Mouse (Mus musculus): ENCODE data around the gene Il4i1.

Gene Il4i1

GRCm38 (mm10) chr7:44815721-44816469 lies at the start of gene Il4i1, which contains the start of gene Nup62:
TSS of gene Il4i1 (plus strand) at chr7:44816387.
TSS of gene Nup62 (plus strand) at chr7:44816088.
- DNase-seq, result peak; percentile 99

GRCm38 (mm10) chr7:44768129-44768528 lies 48.1 kb upstream of the Il4i1 start:
- no peak for DNase-seq

GRCm38 (mm10) chr7:44770046-44770578 lies 46.1 kb upstream of the Il4i1 start:
- peak; percentile 37 for DNase-seq

DNA sequence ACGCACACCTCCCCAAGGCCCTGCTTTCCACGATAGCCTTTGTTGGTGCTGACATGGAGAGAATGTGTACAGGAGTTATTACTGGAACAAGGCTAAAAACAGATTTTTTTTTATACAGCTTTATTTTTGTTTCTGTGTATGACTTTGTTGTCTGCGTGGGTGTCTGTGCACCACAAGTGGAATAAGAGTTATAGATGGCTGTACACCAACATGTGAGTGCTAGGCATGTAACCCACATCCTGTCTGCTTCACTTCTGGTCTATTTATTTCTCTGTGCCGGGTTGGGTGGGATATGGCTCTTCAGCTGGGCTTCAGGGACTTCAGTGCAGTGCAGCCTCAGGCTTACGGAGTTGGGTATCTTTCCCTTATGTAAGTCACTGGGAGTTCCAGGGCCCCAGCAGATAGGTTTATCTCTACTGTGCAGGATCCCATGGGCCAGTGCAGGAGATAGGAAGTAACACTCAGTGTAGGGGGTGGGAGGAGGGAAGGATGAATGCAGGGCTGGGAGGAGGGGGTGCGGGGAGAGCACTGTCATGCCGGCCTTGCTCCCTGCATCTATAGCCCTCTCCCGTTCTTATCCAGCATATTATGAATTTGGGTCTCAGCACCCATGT lies 43.5 kb upstream of the Il4i1 start:
- no peak for DNase-seq

DNA sequence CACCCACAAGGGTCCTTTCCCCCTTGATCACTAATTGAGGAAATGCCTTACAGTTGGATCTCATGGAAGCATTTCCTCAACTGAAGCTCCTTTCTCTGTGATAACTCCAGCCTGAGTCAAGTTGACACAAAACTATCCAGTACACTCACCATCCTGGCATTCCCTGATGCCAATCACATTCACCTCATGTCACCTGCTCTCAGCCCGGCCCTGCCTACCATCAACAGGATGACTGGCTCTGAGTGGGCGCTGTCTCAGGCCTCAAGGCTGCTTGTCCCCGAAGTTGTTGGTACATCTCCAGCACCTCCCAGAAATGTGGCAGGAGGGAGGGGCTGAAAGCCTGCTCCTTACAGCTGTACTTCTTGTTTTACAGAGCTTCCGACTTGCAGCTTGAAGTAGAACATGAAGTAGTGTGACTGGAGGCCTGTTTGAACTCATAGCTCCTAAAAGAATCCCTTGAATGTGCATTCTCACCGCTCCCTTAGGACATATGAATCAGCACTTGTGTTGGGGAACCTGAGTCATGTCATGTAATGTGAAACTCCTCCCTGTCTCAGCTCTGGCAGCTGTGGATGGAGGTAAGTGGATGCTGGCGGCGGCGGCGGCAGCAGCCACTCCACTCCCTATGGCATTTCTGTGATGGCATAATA lies 39.2 kb upstream of the Il4i1 start:
- DNase-seq, result no peak

GRCm38 (mm10) chr7:44780101-44780500 lies 36.1 kb upstream of the Il4i1 start:
- DNase-seq, result no peak

DNA sequence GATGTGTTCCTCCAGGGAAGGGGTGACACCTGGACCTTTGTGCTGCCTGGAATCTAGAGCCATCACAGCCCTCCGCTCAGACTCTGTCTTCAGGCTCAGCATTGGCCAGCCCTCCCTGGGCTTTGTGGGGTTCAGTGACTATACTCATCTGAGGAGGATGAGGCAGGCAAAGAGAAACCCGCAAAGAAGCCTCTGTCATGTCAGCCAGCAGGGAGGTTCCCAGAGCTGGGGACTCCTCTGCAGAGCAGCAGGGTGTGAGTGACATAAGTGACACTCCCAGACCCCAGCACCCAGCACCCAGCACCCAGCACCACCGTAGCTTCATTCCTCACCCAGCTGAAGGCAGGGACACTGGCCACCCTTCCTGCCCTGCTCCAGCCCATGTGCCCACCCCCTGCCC lies 26.7 kb upstream of the Il4i1 start:
- no peak for DNase-seq

GRCm38 (mm10) chr7:44790066-44790465 lies 26.1 kb upstream of the Il4i1 start:
- no peak for DNase-seq

GRCm38 (mm10) chr7:44792781-44793180 lies 23.4 kb upstream of the Il4i1 start:
- no peak for DNase-seq

GRCm38 (mm10) chr7:44808927-44809326 lies 7.3 kb upstream of the Il4i1 start:
- no peak for DNase-seq

GRCm38 (mm10) chr7:44809466-44809865 lies 6.7 kb upstream of the Il4i1 start:
- DNase-seq, result no peak

DNA sequence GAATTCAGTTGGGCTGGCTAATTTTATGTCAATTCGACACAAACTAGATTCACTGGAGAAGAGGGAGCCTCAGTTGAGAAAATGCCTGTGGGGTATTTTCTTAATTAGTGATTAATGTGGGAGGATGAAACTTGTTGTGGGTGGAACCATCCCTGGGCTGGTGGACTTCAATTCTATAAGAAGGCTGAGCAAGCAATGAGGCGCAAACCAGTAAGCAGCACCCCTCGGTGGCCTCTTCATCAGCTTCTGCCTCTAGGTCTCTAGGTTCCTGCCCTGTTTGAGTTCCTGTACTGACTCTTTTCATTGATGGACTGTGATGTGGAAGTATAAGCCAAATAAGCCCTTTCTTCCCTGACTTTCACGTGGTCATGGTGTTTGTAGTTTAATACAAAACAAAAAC lies 5.8 kb upstream of the Il4i1 start:
- DNase-seq, result no peak

DNA sequence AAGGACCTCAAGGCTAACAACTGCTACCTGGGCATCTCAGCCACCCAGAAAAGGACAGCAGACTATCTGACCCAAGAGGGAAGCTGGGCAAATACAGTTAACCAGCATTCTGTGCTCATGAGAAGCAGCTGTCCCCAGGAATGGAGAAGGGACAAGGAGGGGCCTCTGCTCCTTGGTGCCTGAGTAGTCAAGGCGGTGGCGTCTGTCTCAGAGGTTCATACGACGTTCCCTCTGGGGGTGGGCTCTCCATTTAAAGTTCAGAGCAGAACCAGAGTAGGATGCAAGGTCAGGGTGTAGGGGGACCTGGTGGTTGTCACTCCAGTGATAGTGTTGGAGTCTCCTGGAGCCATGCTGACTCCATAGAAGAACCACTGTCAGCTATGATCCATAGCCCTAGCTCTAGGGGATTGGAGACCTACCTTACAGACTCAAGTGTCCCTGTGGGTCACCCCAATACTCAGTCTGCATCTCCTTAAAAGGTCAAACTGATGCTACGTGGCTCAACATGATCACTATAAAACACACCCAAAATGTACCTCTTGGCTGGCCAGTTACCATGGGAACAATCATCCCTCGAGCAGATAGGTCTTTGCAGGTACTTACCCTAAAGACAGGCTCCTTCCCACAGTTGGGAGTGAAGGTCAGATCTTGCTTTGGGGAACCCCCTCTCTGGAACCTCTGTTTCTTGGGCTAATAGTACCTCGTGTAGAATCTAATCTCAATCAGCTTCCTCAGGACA lies 5.2 kb upstream of the Il4i1 start:
- DNase-seq, result no peak

DNA sequence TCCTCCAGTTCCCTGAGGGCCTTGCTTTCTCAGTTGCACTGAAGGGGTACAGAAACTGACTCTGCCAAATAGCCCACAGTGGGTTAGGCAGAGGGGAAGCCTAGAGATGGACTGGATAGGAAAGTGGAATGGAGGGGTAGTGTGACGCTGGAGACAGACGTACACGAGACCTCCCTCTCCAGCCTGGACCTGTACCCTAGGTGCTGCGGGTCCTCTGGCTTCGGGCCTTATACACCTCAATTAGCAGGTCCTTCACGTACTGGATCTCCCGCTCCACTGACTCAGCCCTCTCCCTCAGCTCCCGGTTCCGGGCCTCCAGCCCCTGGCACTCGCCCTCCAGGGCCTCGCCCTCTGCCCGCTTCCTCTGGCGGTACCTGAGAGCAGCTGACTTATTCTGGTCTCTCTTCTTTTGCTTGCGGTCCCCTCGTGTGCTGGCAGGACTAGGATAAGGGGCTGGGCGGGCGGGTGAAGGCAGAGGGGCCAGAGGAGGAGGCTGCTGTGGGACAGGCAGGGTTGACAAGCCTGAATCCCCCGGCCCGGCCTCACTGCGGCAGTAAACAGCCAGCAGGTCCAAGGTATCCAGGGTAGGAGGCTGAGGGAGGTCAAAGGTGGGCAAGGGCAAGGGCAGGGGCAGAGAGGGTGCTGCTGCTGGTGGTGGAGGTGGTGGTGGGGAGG lies 3.4 kb upstream of the Il4i1 start:
- no peak for DNase-seq

- no peak for DNase-seq
Observed at GRCm38 (mm10) chr7:44813985-44814384, 2.2 kb upstream of the Il4i1 start.

- no peak for DNase-seq
Observed at GRCm38 (mm10) chr7:44814423-44814822, 1.8 kb upstream of the Il4i1 start.

- DNase-seq, result peak; percentile 32
Observed at GRCm38 (mm10) chr7:44814952-44815553, 1.1 kb upstream of the Il4i1 start.

DNA sequence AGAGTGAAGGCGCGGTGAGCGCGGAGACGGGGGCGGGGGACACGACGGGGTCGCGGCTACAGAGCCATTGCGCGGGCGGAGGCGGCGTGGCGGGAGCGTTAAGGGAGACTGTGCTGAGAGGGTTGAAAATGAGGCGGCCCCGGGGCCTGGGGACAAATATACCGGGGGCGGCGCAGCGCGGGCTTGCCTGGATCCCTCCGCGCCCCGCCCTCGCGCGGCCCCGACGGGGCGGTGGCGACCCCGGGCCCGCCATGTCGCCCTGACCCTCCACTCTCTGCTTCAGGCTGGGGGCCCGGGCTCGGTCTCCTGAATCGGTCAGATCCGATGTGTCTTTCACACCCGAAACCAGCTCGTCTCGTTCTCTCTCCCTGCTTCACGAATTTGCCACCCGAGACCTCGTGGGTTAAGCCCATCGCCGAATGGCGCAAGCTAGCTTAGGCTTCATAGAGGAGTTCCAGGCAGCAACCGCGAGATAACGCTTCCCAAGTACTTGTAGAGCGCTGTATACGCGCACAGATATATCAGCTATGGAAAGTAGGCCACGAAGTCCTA lies 359 bp downstream of the Il4i1 start, which contains the start of gene Atf5:
Atf5 (minus strand) TSS at position 189 of the 552 bp plus-strand sequence.
- DNase-seq, result no peak

DNA sequence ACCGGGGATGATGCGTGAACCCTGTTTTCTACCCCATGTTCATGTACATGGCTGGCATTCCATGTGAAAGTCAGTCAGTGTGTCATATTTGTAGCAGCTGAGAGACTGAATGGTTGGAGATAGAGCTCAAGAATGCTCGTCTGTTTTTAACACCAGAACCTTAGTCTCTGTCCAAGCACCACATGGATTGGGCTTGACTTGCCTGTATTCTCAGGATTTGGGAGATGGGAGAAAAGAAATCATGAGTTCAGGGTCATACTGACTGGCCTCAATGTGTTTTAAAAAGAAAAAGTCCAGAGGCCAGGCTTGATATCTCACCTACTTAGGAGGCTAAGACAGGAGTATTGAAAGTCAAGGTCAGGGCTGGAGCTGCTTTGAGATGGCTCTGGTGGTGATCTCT lies 1.3 kb downstream of the Il4i1 start:
- DNase-seq, result no peak

GRCm38 (mm10) chr7:44818164-44818563 lies 2.0 kb downstream of the Il4i1 start:
- no peak for DNase-seq

DNA sequence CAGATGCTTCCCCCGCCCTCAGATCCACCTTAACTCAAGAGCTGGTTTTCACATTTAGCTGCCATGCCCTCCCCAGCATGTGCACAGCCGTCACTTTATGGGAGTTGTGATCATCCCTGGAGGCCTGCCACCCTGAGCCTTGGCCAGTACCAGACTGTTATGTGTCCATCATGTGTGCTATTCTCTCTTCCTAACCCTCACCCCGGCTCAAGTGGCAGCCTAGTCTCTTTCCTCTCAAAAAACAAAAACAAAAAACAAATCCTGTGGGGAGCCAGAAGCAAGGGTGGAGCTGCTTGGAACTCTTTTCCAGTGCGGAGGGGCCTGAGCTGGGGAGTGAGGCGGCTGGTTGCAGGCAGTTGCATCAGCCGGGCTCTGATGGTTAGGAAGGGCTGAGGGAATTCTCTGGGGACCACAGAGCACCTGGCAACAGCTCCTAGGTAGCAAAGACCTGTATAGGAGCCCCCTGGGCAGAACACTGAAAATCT lies 2.6 kb downstream of the Il4i1 start:
- DNase-seq, result no peak

Data from kidney, adult 11 months (tissue).